Mouse (Mus musculus) C2C12 (cell line): ENCODE data around the gene Tab2.

Experiments used
- CEBPB ChIP-seq: IDR thresholded peaks from one replicate; pipeline ENCODE4 v1.6.1; 2011; ENCODE audit warnings: low read depth, mild to moderate bottlenecking, control low read depth, moderate library complexity
- CTCF ChIP-seq: IDR thresholded peaks from one replicate; pipeline ENCODE4 v1.5.1; 2011; ENCODE audit not compliant: control insufficient read depth, insufficient read depth, insufficient read length
- FOSL1 ChIP-seq: IDR thresholded peaks from one replicate; pipeline ENCODE4 v1.8.0; 2011; ENCODE audit warnings: mild to moderate bottlenecking, low read length; ENCODE audit not compliant: poor library complexity, insufficient read depth, severe bottlenecking
- MAX ChIP-seq: IDR thresholded peaks from one replicate; pipeline ENCODE4 v1.6.1; 2011; ENCODE audit warnings: mild to moderate bottlenecking, control low read depth
- MYOG ChIP-seq: IDR thresholded peaks from one replicate; pipeline ENCODE4 v1.6.1; 2011; ENCODE audit not compliant: control insufficient read depth, insufficient read length; ENCODE audit errors: extremely low read depth
- USF1 ChIP-seq: IDR thresholded peaks from one replicate; pipeline ENCODE4 v1.6.1; 2011; ENCODE audit warnings: low read depth, mild to moderate bottlenecking, control low read depth, moderate library complexity

DNA sequence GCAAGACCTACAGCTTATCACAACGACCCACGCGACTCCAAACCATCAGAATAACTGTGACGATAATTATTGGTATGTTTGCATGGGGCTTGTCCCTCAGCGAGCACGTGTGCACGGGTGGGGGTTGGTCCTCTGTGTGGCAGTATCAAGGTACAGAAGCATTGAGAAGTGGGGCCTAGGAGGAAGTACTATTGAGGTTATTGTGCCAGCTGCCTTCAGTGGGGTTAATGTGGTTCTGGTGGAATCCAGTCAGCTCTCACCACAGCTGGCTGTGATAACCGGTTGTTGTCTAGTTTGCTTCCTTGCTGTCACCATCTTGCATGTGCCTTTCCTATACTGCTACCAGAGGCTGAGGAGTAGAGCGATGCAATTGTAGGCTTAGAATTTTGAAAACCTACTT is 20.4 kb upstream of the Tab2 start:
- TF ChIP-seq CTCF (no peak), CEBPB (no peak), USF1 (no peak), MAX (no peak), FOSL1 (no peak), MYOG (no peak)
